Mouse (Mus musculus) mesoderm, embryonic 11.5 days (tissue): ENCODE data around the gene Emc1.
"Not testable (repeated sequence)": the region's sequence is repeated elsewhere in the genome, so short reads cannot be mapped to it uniquely, and the experiment has no call there.

Experiments used
- DNase-seq: peaks from one replicate; pipeline ENCODE4 v3.0.0-alpha.2; 2012; ENCODE audit warnings: low read depth, low spot score

Gene Emc1

GRCm38 (mm10) chr4:139357211-139357610 is 4.8 kb downstream of the Emc1 start:
- no peak for DNase-seq

- no peak for DNase-seq
Measured at GRCm38 (mm10) chr4:139360761-139361548, 8.6 kb downstream of the Emc1 start.

- DNase-seq = no peak
Measured at GRCm38 (mm10) chr4:139367336-139367735, 14.9 kb downstream of the Emc1 start.

GRCm38 (mm10) chr4:139368038-139368437 is 15.7 kb downstream of the Emc1 start:
- no peak for DNase-seq

GRCm38 (mm10) chr4:139373130-139373529 is 20.7 kb downstream of the Emc1 start:
- no peak for DNase-seq

GRCm38 (mm10) chr4:139373531-139373930 is 21.1 kb downstream of the Emc1 start:
- DNase-seq = no peak

GRCm38 (mm10) chr4:139379719-139380118 is 27.3 kb downstream of the Emc1 start:
- no peak for DNase-seq

- peak; percentile 100 for DNase-seq
Measured at GRCm38 (mm10) chr4:139380207-139380748, 27.9 kb downstream of the Emc1 start.

- DNase-seq = peak; percentile 18
Measured at GRCm38 (mm10) chr4:139380775-139381451, 28.5 kb downstream of the Emc1 start.

- DNase-seq = no peak
Measured at GRCm38 (mm10) chr4:139381452-139381845, 29.1 kb downstream of the Emc1 start.

GRCm38 (mm10) chr4:139382231-139382630 is 29.8 kb downstream of the Emc1 start:
- no peak for DNase-seq

GRCm38 (mm10) chr4:139385841-139386240 is 33.5 kb downstream of the Emc1 start:
- not testable (repeated sequence) for DNase-seq

GRCm38 (mm10) chr4:139386869-139387319 is 34.5 kb downstream of the Emc1 start:
- peak; percentile 10 for DNase-seq

- DNase-seq = no peak
Measured at GRCm38 (mm10) chr4:139389557-139389956, 37.2 kb downstream of the Emc1 start.

GRCm38 (mm10) chr4:139395431-139395830 is 43.0 kb downstream of the Emc1 start:
- no peak for DNase-seq

GRCm38 (mm10) chr4:139400487-139400886 is 48.1 kb downstream of the Emc1 start:
- no peak for DNase-seq

- DNase-seq = no peak
Measured at GRCm38 (mm10) chr4:139403214-139403613, 50.8 kb downstream of the Emc1 start.

GRCm38 (mm10) chr4:139411351-139411750 is 59.0 kb downstream of the Emc1 start:
- no peak for DNase-seq

GRCm38 (mm10) chr4:139417868-139418267 is 65.5 kb downstream of the Emc1 start:
- no peak for DNase-seq

GRCm38 (mm10) chr4:139421621-139422020 is 69.2 kb downstream of the Emc1 start:
- no peak for DNase-seq

GRCm38 (mm10) chr4:139422409-139422808 is 70.0 kb downstream of the Emc1 start:
- DNase-seq = no peak

- no peak for DNase-seq
Measured at GRCm38 (mm10) chr4:139423270-139423669, 70.9 kb downstream of the Emc1 start.
